19 mouse cellular contexts compared by ENCODE assay signal in the genomic region with DNA sequence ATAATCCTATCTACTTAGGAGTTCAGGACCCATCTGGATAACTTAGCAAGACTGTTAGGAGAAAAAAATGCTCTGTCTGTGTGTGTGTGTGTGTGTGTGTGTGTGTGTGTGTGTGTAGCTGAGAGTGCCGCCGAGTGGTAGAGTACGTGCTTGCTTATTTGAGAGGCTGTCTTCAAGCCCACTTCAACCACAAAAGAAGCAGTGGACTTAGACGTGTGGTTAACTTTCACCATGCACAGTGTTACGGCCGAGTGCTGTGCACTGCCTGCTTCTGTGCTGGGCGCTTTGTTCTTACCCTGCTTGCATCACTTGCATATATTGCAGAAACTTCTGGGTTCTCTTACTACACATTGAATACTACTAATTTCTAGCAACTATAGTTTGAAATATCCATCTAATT.
"Had no signal": no experiment of that assay in that cellular context is flagged by ENCODE, and none has a peak within 500 bp of the region (broad histone marks: within the 10 kb centered on the region; RNA-seq: fewer than 3 reads in every experiment).

No protein-coding gene starts in this region.

- H3K4me3 ChIP-seq: limb, embryonic 12.5 days; limb, embryonic 15.5 days; myocyte; neural tube, embryonic 13.5 days had no signal

- H3K9me3 ChIP-seq: limb, embryonic 12.5 days; limb, embryonic 15.5 days; neural tube, embryonic 13.5 days had no signal

- H3K27me3 ChIP-seq: limb, embryonic 12.5 days; limb, embryonic 15.5 days; neural tube, embryonic 13.5 days had no signal

- H3K9ac ChIP-seq: limb, embryonic 12.5 days; limb, embryonic 15.5 days; liver, embryonic 14.5 days; liver, postnatal 0 days; neural tube, embryonic 13.5 days had no signal

- ATAC-seq: intestine, embryonic 16.5 days; liver, postnatal 0 days had no signal

- H3K27ac ChIP-seq: limb, embryonic 12.5 days; limb, embryonic 15.5 days; liver, embryonic 14.5 days; neural tube, embryonic 13.5 days had no signal

- H3K4me2 ChIP-seq: limb, embryonic 12.5 days; limb, embryonic 15.5 days; liver, embryonic 11.5 days; neural tube, embryonic 13.5 days had no signal

- DNase-seq: kidney, adult 18-20 months; kidney, adult 9 months; kidney, postnatal 14 days; kidney, postnatal 4 days; left cerebral cortex, postnatal 4 days; liver, postnatal 0 days; midbrain, embryonic 14.5 days; retina, postnatal 1 day; right cerebral cortex, postnatal 25 days; spleen, adult 18-20 months; thymus, adult 18-20 months; thymus, postnatal 36 days had no signal

- H3K4me1 ChIP-seq: limb, embryonic 12.5 days; limb, embryonic 15.5 days; neural tube, embryonic 13.5 days had no signal
